Mouse (Mus musculus) myocyte (in vitro differentiated cells): ENCODE results near the gene Acsl3.

Source experiments
- MAX ChIP-seq: IDR thresholded peaks from one replicate; pipeline ENCODE4 v1.6.1; 2011; ENCODE audit warnings: low read depth, mild to moderate bottlenecking, control low read depth
- POLR2A ChIP-seq: IDR thresholded peaks from one replicate; pipeline ENCODE4 v1.6.1; 2011; ENCODE audit warnings: low read depth, mild to moderate bottlenecking, control low read depth, moderate library complexity; ENCODE audit not compliant: insufficient read length
- POLR2AphosphoS2 ChIP-seq: IDR thresholded peaks from one replicate; pipeline ENCODE4 v1.6.1; 2011; ENCODE audit warnings: low read depth, control low read depth; ENCODE audit not compliant: insufficient read length

DNA sequence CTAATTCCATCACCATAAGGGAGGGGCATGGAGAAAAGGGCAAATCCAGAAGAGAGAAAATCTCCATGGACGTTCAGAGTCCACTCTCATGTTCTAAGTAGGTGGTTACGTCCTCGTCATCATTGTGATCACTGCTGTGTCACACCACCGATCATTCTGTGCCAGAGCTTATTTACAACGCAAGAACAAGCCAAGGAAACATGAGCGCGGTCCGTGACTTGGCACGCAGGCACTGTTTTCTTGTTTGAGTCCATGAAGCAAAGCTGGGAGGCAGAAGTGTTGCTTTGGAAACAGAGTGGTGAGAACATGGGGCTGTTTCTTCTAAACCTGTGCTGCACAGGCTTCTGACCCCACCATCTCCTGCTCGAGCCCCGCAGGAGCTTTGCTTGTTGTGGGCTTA is 83.1 kb downstream of the Acsl3 start:
- TF ChIP-seq MAX, result no peak
- TF ChIP-seq POLR2A, result no peak
- TF ChIP-seq POLR2AphosphoS2, result no peak
